Mouse (Mus musculus) G1E-ER4 (cell line): ENCODE data around the gene Obp1a. TPM values are rescaled to one million over a fixed set of nuclear protein-coding genes. Genes with fewer than 3 reads are reported as not detected.

ENCODE experiments used
- GATA1 ChIP-seq: IDR thresholded peaks from one replicate; pipeline ENCODE4 v1.8.0; 2012; ENCODE audit warnings: low read length, inconsistent platforms
- polyA plus RNA-seq: library from polyadenylated mRNA; stranded (reverse); fragments of >175 nt; gene quantifications from 2 replicates; pipeline ENCODE4 v1.2.3, GENCODE M21; 2012

The Obp1a gene
- not detected in 2 replicates for polyA plus RNA-seq

DNA sequence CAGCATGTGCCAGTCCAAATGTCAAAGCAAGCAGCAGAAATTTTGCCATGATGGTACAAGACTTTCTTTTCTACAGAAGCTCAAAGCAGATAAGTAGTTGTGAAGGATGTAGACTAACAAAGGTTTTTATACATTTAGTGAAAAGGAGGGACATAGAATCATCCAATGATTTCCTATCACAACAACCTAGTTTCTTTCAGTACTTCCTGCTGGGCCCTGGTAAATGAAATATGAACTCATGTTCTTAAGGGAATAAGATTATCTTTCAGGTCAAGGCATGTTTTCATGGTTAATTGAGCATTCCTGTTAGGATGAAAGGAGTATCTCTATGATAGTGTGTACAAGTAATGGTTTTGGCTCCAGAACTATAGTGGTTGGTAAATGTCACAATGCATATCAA is at the start of gene Obp1a:
Obp1a (minus strand) TSS at position 101 of the 400 bp plus-strand sequence.
- no peak for TF ChIP-seq GATA1

DNA sequence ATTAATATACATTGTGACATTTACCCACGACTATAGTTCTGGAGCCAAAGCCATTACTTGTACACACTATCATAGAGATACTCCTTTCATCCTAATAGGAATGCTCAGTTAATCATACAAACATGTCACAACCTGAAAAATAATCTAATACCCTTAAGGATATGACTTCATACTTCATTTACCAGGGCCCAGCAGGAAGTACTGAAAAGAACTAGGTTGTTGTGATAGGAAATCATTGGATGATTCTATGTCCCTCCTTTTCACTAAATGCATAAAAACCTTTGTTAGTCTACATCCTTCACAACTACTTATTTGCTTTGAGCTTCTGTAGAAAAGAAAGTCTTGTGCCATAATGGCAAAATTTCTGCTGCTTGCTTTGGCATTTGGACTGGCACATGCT is 34.0 kb upstream of the Obp1a start, which contains the start of gene Gm5938:
Gm5938 (plus strand) TSS at position 301 of the 400 bp plus-strand sequence.
- no peak for TF ChIP-seq GATA1

Other genes with a start within 250 kb of the Obp1a start
- gene Pbsn, start 237.8 kb downstream of the Obp1a start, polyA plus RNA-seq, result not detected in 2 replicates
- gene Gm14744, start 226.6 kb downstream of the Obp1a start, polyA plus RNA-seq, result not detected in 2 replicates
- not detected in 2 replicates for gene 5430402E10Rik, start 166.3 kb downstream of the Obp1a start, polyA plus RNA-seq
- not detected in 2 replicates for gene Gm5938, start 34.1 kb upstream of the Obp1a start, polyA plus RNA-seq
- not detected in 2 replicates for gene Obp1b, start 95.4 kb upstream of the Obp1a start, polyA plus RNA-seq
- gene Gm14743, start 154.5 kb upstream of the Obp1a start, polyA plus RNA-seq, result not detected in 2 replicates